Mouse (Mus musculus) left cerebral cortex, postnatal 25 days (tissue): ENCODE results near the gene Cfap161. TPM values are rescaled to one million over a fixed set of nuclear protein-coding genes. Genes with fewer than 3 reads are reported as not detected.

Experiments used
- DNase-seq, 2 experiments: peaks; one replicate each; pipeline ENCODE4 v3.0.0; 2022; ENCODE audit warnings: low spot score in 2 of 2, mixed read lengths in 1 of 2
- intact Hi-C: fragments of 180-260 bp; cut with DNase I; formaldehyde crosslinking; loops from one replicate; pipeline ENCODE4 v1.15.1; 2025
- total RNA-seq, 2 experiments: library from RNA; stranded (reverse); gene quantifications; 2 replicates each; pipeline ENCODE4 v1.2.3; 2021

Gene Cfap161
- total RNA-seq, 2 experiments from 2014 or later: 0.25 to 0.80 TPM

DNA sequence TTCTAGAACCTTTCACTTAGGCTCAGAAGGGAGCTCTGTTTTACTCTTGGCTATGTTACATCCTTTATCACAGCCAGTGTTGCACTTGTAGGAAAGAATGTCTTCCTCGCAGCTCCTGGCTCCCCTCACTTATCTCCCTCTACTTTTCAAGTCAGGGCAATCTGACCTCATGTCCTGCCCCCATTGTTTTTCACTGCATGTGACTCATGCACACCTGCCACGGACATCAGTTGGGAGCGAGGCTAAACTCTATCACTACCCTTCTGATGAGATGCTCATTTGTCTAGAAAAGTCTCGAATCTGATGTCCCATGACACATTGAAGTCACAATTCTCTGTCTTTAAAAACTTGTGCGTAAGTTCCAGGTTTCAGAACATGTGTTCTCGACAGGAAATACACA is 12.3 kb upstream of the Cfap161 start:
- DNase-seq: no peak
- intact Hi-C loops: no loop called here

- no peak for DNase-seq
- intact Hi-C loops: loop anchor here (2.0 kb wide), 1 partner anchor 237 kb away; no protein-coding TSS in a partner anchor
Observed at GRCm38 (mm10) chr7:83803777-83804176, 9.1 kb upstream of the Cfap161 start.

DNA sequence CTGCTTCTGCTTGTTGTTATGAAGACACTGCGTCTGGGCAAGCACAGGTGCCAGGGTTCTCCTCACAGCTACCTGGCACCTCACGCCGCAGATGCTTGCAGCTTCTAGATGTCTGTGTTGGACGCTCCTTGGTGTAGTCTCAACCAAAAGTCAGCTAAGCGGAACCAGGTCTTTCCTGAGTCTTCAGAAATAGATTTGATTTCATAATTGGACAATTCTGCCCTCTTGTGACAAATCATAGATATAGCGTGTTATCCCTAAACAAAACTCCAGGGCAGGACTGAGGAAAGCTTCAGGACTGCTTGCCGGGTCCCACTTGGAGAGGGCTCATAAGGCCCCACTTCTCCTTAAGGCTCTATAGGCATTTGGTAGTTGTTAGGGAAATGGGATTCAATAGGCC is 7.8 kb upstream of the Cfap161 start:
- DNase-seq: peak; percentile 33 to 60
- intact Hi-C loops: loop anchor here (2.0 kb wide), 1 partner anchor 236 kb away; no protein-coding TSS in a partner anchor

- no peak for DNase-seq
Observed at GRCm38 (mm10) chr7:83802007-83802406, 7.3 kb upstream of the Cfap161 start.

GRCm38 (mm10) chr7:83801483-83801875 is 6.8 kb upstream of the Cfap161 start:
- intact Hi-C loops: loop anchor here (2.0 kb wide), 1 partner anchor 133 kb away; no protein-coding TSS in a partner anchor
- DNase-seq: no peak

More at GRCm38 (mm10) chr7:83802007-83802406, 7.3 kb upstream of the Cfap161 start:
- intact Hi-C loops: loop anchor here (2.0 kb wide), 1 partner anchor 235 kb away; no protein-coding TSS in a partner anchor

- intact Hi-C loops: loop anchor here (2.0 kb wide), 1 partner anchor 132 kb away; no protein-coding TSS in a partner anchor
- peak in 1 of 2 experiments; percentile 77 for DNase-seq
Observed at GRCm38 (mm10) chr7:83800561-83801482, 6.1 kb upstream of the Cfap161 start.

DNA sequence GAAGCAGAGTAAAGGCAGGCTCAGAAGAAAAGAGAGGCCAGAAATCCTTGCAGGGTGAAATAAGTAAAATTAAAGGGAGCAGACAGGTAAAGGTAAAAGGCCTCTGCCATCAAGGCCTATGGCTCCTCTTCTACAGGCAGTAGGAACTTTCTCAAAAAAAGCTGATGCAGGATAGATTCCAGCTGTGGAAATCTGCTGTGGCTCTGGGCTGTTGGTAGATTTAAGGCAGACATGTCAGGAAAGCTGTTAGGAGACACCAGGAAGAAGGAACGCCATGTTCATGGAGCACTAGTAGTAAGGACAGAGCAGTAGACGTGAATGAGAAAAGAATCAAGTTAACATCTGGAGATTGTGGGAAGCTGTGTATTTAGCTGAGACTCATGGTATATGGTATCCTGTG is 5.4 kb upstream of the Cfap161 start:
- DNase-seq: no peak
- intact Hi-C loops: loop anchor here (2.0 kb wide), 1 partner anchor 131 kb away; no protein-coding TSS in a partner anchor

DNA sequence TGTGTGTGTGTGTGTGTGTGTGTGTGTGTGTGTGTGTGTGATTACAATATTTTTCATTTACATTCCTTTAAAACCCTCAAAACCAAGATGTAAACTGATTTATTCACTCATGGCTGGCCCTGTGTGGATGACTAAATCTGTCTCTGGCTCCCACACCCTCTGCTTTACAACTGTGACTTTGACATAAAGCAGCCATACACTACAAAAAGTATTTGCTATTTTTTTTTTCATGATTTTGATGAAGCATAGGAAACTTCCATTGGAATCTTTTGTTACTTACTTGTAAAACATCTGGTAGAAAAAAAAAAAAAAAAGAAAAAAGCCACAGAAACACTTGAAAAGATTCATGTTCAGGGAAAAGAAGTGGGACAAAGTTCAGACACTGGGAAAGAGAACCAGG is 3.3 kb upstream of the Cfap161 start:
- intact Hi-C loops: no loop called here
- no peak for DNase-seq

DNA sequence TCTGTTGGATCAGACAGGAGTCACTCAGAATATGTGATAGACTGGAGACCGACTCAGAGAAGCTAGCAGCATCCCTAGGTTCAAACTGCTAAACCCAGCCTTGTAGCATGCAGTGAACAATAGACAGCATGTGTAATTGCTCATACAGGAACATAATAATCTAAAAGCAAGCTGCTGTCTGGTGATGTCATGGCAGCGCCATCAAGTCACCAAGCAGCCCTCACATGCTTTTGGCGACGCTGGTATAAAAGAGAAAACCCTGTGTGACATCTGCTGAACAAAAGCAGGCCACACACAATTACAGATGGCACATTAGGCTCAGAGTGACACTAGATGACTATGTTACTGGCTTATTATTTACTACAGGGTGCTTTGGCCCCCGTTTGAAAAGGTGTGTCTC is 1.5 kb upstream of the Cfap161 start:
- intact Hi-C loops: no loop called here
- DNase-seq: no peak

- intact Hi-C loops: no loop called here
- DNase-seq: no peak
Observed at GRCm38 (mm10) chr7:83794006-83794683, 535 bp downstream of the Cfap161 start.

DNA sequence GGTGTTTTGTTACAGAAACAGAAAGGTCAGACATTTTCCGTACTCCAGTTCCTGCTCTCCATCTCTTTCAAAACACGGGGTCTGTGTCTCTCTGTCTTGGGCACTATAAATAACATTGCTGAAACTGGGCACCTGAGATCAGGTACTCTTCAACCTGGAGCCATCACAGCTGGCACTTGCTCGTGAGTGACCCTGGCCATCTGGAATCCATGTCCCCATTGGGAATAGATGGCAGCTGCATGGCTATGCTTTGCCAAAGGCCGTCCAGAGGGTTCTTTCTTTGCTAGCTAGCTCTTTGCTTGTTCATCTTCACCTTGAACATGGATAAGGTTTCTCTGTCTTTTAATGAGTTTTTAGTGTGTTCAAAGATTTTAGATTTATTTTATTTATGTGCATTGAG is 13.8 kb downstream of the Cfap161 start:
- intact Hi-C loops: no loop called here
- no peak for DNase-seq

DNA sequence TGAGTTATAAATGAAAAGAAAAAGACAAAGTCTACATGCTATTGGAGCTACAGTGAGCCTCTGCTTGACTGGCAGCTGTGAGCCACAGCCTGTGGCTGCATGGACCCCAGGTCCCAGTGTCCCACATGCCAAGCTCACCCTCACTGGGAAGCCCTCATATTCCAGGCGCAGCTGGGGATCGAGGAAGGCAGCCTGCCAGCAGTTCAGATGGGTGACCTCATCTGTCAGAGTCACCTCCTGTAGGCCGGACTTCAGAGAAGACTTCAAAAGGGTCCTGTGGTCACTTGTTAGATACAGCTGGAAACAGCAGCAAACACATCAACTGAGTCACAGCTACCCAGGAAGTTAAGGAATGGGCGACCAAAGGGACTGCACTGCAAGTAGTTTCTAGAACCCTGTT is 14.7 kb downstream of the Cfap161 start:
- no peak for DNase-seq
- intact Hi-C loops: no loop called here

- intact Hi-C loops: no loop called here
- DNase-seq: no peak
Observed at GRCm38 (mm10) chr7:83779028-83779427, 15.7 kb downstream of the Cfap161 start.

- intact Hi-C loops: no loop called here
- DNase-seq: no peak
Observed at GRCm38 (mm10) chr7:83778516-83778915, 16.2 kb downstream of the Cfap161 start.

GRCm38 (mm10) chr7:83774721-83775120 is 20.0 kb downstream of the Cfap161 start:
- intact Hi-C loops: loop anchor here (2.0 to 5.0 kb wide), 3 partner anchors 77 to 207 kb away; no protein-coding TSS in a partner anchor
- peak; percentile 21 to 31 for DNase-seq

- intact Hi-C loops: no loop called here
Observed at GRCm38 (mm10) chr7:83763674-83764073, 31.0 kb downstream of the Cfap161 start.

GRCm38 (mm10) chr7:83762336-83762735 is 32.3 kb downstream of the Cfap161 start:
- DNase-seq: no peak
- intact Hi-C loops: no loop called here

More at GRCm38 (mm10) chr7:83763674-83764073, 31.0 kb downstream of the Cfap161 start:
- no peak for DNase-seq

DNA sequence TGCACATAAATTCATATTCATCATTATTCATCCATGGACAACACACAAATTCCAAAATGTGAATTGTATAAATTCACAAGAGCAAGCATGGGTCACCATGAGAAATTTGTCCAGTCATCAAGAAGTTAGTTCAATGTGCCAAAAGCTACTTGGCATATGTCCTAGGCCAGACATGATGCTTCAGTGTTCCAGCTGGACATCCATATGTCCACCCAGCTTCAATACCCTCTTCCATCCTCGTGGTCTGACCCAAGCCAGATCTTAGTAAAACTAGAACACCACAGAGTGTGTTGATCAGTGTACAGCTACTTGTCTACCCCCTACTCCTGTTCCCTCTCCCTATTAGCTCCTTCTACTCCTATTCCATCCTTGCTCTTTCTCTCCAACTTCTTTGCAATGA is 43.6 kb downstream of the Cfap161 start:
- intact Hi-C loops: no loop called here
- DNase-seq: no peak

- no peak for DNase-seq
- intact Hi-C loops: no loop called here
Observed at GRCm38 (mm10) chr7:83748405-83748804, 46.3 kb downstream of the Cfap161 start.

GRCm38 (mm10) chr7:83746107-83746687 is 48.5 kb downstream of the Cfap161 start:
- intact Hi-C loops: no loop called here
- peak in 1 of 2 experiments; percentile 5 for DNase-seq
